Mouse (Mus musculus) retina, embryonic 14.5 days (tissue): ENCODE data around the gene Lpar3.

Experiments used
- DNase-seq: peaks from one replicate; pipeline ENCODE4 v3.0.0-alpha.2; 2015; ENCODE audit warnings: low spot score

Lpar3 gene

DNA sequence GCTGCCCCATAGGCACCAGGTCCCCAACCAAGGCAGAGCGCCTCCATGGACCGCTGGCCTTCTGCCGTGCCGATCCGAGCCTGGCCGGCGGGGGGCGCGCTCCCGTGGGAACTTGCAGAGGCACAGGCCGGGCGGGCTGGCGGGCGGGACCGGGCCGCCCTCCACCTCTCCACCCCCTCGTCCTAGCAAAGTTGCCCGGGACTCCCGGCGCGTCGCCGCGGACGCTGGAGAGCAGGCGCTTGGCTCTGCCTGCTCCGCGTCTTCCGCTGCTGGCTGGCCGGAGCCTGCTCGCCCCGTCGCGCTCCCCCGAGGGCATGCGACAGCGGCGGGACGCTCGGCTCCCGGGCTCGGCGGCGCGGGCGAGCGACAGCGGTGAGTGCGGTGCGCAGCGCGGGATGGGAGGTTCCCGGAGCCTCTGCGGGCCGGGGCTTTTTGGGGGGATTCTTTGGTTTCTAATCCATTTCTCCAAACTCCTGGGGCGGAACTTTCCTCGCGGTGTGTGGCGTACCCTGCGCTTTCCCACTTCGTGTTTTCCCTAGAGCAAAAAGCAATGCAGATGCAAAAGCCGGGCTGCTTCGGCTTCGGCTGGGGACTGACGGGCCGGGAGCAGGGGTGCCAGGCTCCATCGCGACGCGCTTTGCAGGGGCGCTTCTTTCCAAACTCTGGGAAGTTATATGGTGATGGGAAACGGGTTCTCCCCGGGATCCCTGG is at the start of gene Lpar3:
TSS of gene Lpar3 (plus strand) at position 188 of the 711 bp plus-strand sequence.
- DNase-seq: peak; percentile 76

DNA sequence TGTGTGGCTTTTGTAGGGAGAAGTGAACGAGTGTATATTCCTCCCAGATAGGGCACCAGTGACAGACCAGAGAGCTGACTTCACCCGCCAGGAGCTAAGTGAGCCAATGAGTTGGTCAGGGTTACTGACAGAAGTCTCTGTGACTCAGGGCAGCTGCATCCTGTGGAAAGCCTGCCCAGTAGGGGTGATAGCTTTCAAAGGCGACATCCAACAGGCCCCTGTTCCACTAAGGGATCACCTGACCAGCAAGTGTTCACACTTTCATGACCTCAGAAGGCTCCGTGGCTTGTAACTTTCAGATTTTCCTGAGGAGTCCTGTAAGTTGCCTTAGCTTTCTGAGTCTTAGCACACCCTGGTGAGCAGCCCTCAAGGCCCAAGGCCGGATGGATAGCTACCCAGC is 47.7 kb upstream of the Lpar3 start:
- no peak for DNase-seq

- DNase-seq: no peak
Observed at GRCm38 (mm10) chr3:146174215-146174614, 46.5 kb upstream of the Lpar3 start.

GRCm38 (mm10) chr3:146177295-146177694 is 43.5 kb upstream of the Lpar3 start:
- no peak for DNase-seq

DNA sequence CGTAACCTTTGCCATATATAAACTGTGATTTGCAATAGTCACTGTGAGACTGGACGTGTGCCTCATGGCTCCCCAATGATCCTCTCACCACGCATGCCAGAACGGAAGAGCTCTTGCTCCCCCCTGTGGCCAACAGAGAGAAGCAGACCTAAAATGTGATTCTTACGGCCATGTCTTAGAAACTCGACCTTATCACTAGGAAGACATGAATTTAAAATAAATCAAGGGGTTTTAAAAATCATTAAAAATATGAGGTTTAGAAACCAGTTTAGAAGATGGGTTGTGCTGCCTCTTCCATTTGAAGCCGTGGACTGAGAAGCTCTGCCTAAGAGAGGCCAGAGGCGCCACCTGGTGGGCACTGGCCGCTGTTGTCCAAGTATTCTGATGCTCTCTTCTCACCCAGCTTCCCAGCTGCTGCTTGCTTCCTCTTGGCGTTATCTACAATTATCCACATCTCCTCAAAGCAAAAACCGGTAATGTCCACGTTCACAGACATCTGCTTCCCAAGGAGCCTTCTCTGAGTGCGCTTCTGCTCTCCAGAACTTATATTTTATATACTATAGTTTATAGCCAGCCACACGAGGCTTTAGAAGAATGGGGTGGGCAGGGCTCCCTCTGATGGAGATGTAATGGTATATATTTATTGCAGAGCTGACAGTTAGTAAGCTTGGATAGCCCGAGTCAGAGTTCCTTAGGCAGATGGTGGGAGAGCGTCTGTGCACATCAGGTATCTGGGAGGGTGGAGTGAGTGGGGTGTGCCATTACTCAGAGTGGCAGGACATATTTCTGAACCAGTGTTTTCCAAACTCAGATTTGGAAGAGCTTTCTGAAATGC is 42.8 kb upstream of the Lpar3 start:
- peak; percentile 94 for DNase-seq

- no peak for DNase-seq
Observed at GRCm38 (mm10) chr3:146180341-146180740, 40.4 kb upstream of the Lpar3 start.

DNA sequence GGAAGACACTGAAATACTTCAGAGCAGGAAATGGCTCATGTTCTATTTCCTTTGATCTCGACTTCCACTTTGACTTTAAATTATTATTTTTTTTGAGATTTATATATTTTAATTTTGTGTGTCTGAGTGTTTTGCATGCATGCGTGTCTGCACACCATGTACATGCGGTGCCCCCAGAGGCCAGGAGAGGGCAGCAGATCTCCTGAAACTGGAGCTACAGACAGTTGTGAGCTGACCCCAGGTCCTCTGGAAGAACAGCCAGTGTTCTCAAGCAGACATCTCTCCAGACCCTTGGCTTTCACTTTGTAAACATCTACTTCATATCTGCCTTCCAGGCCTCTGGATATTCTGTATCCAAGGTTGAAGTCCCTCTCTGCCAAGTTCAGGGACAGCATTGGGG is 39.8 kb upstream of the Lpar3 start:
- DNase-seq: peak; percentile 75

- DNase-seq: peak; percentile 90
Observed at GRCm38 (mm10) chr3:146184992-146185657, 35.6 kb upstream of the Lpar3 start.

DNA sequence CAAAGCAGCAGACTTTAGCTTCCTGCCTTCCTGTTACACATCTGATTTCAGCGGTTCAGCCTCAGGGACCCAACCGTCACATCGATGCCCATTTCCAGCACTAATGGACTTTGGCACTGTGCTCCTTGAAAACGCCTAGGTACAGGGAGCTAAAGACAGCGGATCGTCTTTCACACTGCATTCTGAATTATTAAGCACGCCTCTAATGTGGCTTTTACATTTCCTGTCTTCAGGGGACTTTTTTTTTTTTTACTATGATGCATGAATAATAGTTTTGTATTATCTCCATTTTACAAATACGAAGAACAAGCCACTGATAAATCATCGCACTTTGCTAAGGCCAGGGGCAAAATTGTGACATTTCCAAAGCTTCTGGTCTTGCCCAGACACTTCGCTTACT is 34.7 kb upstream of the Lpar3 start:
- DNase-seq: peak; percentile 36

- DNase-seq: no peak
Observed at GRCm38 (mm10) chr3:146189933-146190332, 30.8 kb upstream of the Lpar3 start.

DNA sequence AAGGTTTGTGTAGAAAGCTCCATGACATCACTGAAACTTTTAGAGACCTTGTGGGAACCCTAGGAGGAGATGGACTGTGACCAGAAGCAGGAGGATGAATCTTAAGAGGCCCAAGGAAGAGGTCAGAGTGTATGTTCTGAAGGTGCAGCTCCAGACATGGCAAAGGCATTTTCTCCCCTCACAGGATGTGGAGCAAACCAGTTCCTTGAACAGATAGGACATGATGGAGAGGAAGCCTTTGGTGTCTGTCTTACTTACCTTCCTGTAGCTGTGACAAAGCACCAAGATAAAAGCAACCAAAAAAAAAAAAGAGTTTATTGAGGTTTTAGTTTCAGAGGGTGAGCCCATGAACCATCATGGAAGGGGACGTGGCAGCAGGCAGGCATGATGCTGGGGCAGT is 28.3 kb upstream of the Lpar3 start:
- DNase-seq: no peak

GRCm38 (mm10) chr3:146195153-146195552 is 25.6 kb upstream of the Lpar3 start:
- no peak for DNase-seq

- no peak for DNase-seq
Observed at GRCm38 (mm10) chr3:146196301-146196700, 24.5 kb upstream of the Lpar3 start.

GRCm38 (mm10) chr3:146196780-146197743 is 23.7 kb upstream of the Lpar3 start:
- DNase-seq: no peak

DNA sequence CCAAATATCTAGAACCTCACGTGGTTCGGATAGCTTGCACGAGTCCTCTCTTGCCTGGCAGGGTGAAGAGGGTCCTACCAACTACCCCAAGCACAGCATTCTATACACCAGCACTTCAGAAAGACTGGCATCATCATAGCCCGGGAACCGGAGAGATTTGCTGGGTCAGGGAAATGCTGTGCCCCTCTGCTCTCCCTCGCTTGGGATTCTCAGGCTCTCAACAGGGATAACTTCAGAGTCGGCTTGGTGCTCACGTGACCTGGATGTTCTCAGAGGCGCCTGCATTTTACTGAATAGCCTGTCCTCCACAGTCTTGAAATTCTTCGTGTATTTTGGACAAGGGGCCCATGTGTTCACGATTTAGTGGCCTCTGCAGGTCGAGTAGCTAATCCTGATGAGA is 23.0 kb upstream of the Lpar3 start:
- no peak for DNase-seq

GRCm38 (mm10) chr3:146198803-146199481 is 21.8 kb upstream of the Lpar3 start:
- peak; percentile 64 for DNase-seq

GRCm38 (mm10) chr3:146199486-146199885 is 21.3 kb upstream of the Lpar3 start:
- DNase-seq: no peak

- no peak for DNase-seq
Observed at GRCm38 (mm10) chr3:146204375-146204774, 16.4 kb upstream of the Lpar3 start.

DNA sequence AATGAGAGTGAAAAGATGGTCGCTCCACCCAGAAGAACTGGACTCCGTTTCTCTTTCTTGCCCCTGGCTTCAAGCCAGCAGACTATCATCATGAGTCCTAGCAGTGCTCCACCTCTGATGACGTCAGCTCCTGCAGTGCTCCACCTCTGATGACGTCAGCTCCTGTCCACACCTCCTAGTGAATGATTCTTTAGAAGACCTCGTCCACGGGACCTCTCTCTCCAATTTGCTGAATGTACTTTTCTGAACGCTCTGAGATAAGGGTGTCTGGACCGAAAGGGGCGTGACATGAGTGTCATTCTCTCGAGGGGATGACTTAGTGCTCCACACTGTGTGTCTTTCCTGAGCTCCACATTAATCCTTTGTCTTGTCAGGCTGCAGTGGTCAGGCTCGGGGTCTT is 15.5 kb upstream of the Lpar3 start:
- no peak for DNase-seq

- DNase-seq: no peak
Observed at GRCm38 (mm10) chr3:146206635-146207034, 14.1 kb upstream of the Lpar3 start.

DNA sequence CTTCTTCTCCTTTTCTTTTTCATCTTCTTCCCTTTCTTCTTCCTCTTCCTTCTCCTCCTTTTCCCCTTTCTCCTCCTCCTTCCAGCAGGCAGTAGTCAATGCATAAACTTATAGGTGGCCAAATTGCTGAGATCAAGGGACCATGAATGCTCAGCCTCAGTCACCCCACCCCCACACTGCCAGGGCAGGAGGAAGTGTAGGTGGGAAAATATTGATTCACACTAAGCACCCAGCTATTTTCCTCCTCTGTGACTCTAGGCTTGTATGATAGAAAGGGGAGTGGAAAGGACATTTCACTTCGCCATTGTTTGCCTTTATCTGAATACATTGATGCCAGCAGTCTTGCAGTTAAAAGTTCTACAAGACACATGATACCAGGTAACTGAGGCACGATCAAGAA is 13.3 kb upstream of the Lpar3 start:
- no peak for DNase-seq
